Mouse (Mus musculus) embryonic facial prominence, embryonic 14.5 days (tissue): ENCODE measurements at regions not wholly inside any gene's neighbourhood (a gene's known extent, or its start where the extent isn't known, plus 50 kb on each side); places are given as distances from the start of the nearest gene placed in this dataset.
"Not testable (repeated sequence)": the region's sequence is repeated elsewhere in the genome, so short reads cannot be mapped to it uniquely, and the experiment has no call there.

Source experiments
- ATAC-seq: fragments of 200-750 bp; cut with Nextera tagmentation; 2 replicates; pipeline ENCODE4 v1.8.0; 2017; ENCODE audit warnings: low read depth, moderate number of reproducible peaks, moderate TSS enrichment
- DNase-seq: peaks from one replicate; pipeline ENCODE4 v3.0.0-alpha.2; 2015; ENCODE audit warnings: low spot score
- H3K27ac ChIP-seq: fragments of 300-500 bp; sonication (generic); replicated peaks from 2 replicates; pipeline ENCODE4 v1.5.1; 2014; ENCODE audit warnings: low read depth, mild to moderate bottlenecking, low read length, moderate library complexity
- H3K27me3 ChIP-seq: fragments of 300-500 bp; sonication (generic); replicated peaks from 2 replicates; pipeline ENCODE4 v1.6.1; 2014; ENCODE audit warnings: low read length; ENCODE audit not compliant: control insufficient read depth, insufficient read depth
- H3K36me3 ChIP-seq: fragments of 300-500 bp; sonication (generic); 2 replicates; pipeline ENCODE4 v1.6.1; 2014; ENCODE audit warnings: low read length, mixed read lengths; ENCODE audit not compliant: control insufficient read depth, insufficient read depth
- H3K4me1 ChIP-seq: fragments of 300-500 bp; sonication (generic); 2 replicates; pipeline ENCODE4 v1.6.1; 2014; ENCODE audit warnings: antibody characterized with exemption, low read length; ENCODE audit not compliant: control insufficient read depth, insufficient read depth
- H3K4me2 ChIP-seq: fragments of 300-500 bp; sonication (generic); 2 replicates; pipeline ENCODE4 v1.6.1; 2014; ENCODE audit warnings: low read depth, mild to moderate bottlenecking, low read length, moderate library complexity, mixed read lengths
- H3K4me3 ChIP-seq: fragments of 300-500 bp; sonication (generic); 2 replicates; pipeline ENCODE4 v1.5.1; 2014; ENCODE audit warnings: low read depth, mild to moderate bottlenecking, low read length
- H3K9ac ChIP-seq: fragments of 300-500 bp; sonication (generic); 2 replicates; pipeline ENCODE4 v1.6.1; 2014; ENCODE audit warnings: low read depth, mild to moderate bottlenecking, low read length, moderate library complexity, mixed read lengths
- H3K9me3 ChIP-seq: fragments of 300-500 bp; sonication (generic); 2 replicates; pipeline ENCODE4 v1.6.1; 2016; ENCODE audit warnings: low read length; ENCODE audit not compliant: control insufficient read depth
- WGBS: fragments of 180-500 bp; shearing (Covaris S2); extraction: QIAGEN DNeasy Blood & Tissue Kit; methylation state at CpG from one replicate; pipeline ENCODE4 v1.1.7; 2014; 5-methylcytosine and 5-hydroxymethylcytosine counted together

- Histone ChIP-seq H3K27ac (no peak overlapping the region), H3K36me3 (no peaks in the 10 kb centered on the region), H3K9me3 (no peaks in the 10 kb centered on the region), H3K27me3 (no peaks in the 10 kb centered on the region), H3K4me3 (no peak overlapping the region), H3K9ac (no peak overlapping the region), H3K4me1 (no peaks in the 10 kb centered on the region), H3K4me2 (no peak overlapping the region)
- DNase-seq (no peak), ATAC-seq (no peak)
- 91% methylated on average over 1 of the region's 1 CpGs for WGBS
Measured at GRCm38 (mm10) chr1:96626271-96626670, 245.7 kb downstream of the Slco4c1 start.

GRCm38 (mm10) chr1:96625326-96625725 lies 246.6 kb downstream of the Slco4c1 start:
- not testable (repeated sequence) for H3K9ac ChIP-seq, H3K4me1 ChIP-seq, ATAC-seq, H3K27ac ChIP-seq, H3K4me3 ChIP-seq, DNase-seq, H3K9me3 ChIP-seq, H3K4me2 ChIP-seq, H3K27me3 ChIP-seq, H3K36me3 ChIP-seq
- 80% methylated on average over 5 of the region's 5 CpGs for WGBS

GRCm38 (mm10) chr1:96596141-96596540 lies 275.8 kb downstream of the Slco4c1 start:
- no peak overlapping the region for H3K4me2 ChIP-seq
- no peaks in the 10 kb centered on the region for H3K9me3 ChIP-seq
- no peaks in the 10 kb centered on the region for H3K4me1 ChIP-seq
- no peak overlapping the region for H3K27ac ChIP-seq
- no peak overlapping the region for H3K9ac ChIP-seq
- 90% methylated on average over 3 of the region's 3 CpGs for WGBS
- ATAC-seq (no peak), DNase-seq (no peak)
- H3K27me3 ChIP-seq, result no peaks in the 10 kb centered on the region
- no peak overlapping the region for H3K4me3 ChIP-seq
- H3K36me3 ChIP-seq, result no peaks in the 10 kb centered on the region

- no peak for DNase-seq
- Histone ChIP-seq H3K36me3 (no peaks in the 10 kb centered on the region), H3K27ac (no peak overlapping the region), H3K4me3 (no peak overlapping the region), H3K9ac (no peak overlapping the region), H3K4me2 (no peak overlapping the region), H3K4me1 (no peaks in the 10 kb centered on the region), H3K9me3 (no peaks in the 10 kb centered on the region), H3K27me3 (no peaks in the 10 kb centered on the region)
- ATAC-seq, result no peak
Measured at GRCm38 (mm10) chr1:96569281-96569680, 302.7 kb downstream of the Slco4c1 start.

- no peak overlapping the region for H3K4me3 ChIP-seq
- DNase-seq, result no peak
- WGBS, result 78% methylated on average over 3 of the region's 3 CpGs
- no peaks in the 10 kb centered on the region for H3K27me3 ChIP-seq
- H3K9me3 ChIP-seq, result no peaks in the 10 kb centered on the region
- no peak overlapping the region for H3K4me2 ChIP-seq
- no peak overlapping the region for H3K27ac ChIP-seq
- no peaks in the 10 kb centered on the region for H3K36me3 ChIP-seq
- H3K9ac ChIP-seq, result no peak overlapping the region
- no peaks in the 10 kb centered on the region for H3K4me1 ChIP-seq
- no peak for ATAC-seq
Measured at GRCm38 (mm10) chr1:96563279-96563910, 308.6 kb downstream of the Slco4c1 start.

GRCm38 (mm10) chr1:96556258-96556657 lies 315.7 kb downstream of the Slco4c1 start:
- H3K27me3 ChIP-seq, result no peaks in the 10 kb centered on the region
- no peak overlapping the region for H3K4me2 ChIP-seq
- DNase-seq (no peak), ATAC-seq (no peak)
- no peak overlapping the region for H3K4me3 ChIP-seq
- no peaks in the 10 kb centered on the region for H3K4me1 ChIP-seq
- H3K36me3 ChIP-seq, result no peaks in the 10 kb centered on the region
- H3K9ac ChIP-seq, result no peak overlapping the region
- H3K9me3 ChIP-seq, result no peaks in the 10 kb centered on the region
- H3K27ac ChIP-seq, result no peak overlapping the region

GRCm38 (mm10) chr1:96519347-96519746 lies 352.6 kb downstream of the Slco4c1 start:
- no peaks in the 10 kb centered on the region for H3K27me3 ChIP-seq
- WGBS, result 82% methylated on average over 3 of the region's 3 CpGs
- H3K4me1 ChIP-seq, result no peaks in the 10 kb centered on the region
- H3K9ac ChIP-seq, result no peak overlapping the region
- no peaks in the 10 kb centered on the region for H3K36me3 ChIP-seq
- H3K9me3 ChIP-seq, result no peaks in the 10 kb centered on the region
- no peak overlapping the region for H3K27ac ChIP-seq
- no peak for ATAC-seq
- H3K4me2 ChIP-seq, result no peak overlapping the region
- no peak overlapping the region for H3K4me3 ChIP-seq
- DNase-seq, result no peak

- H3K9ac ChIP-seq, result no peak overlapping the region
- no peaks in the 10 kb centered on the region for H3K36me3 ChIP-seq
- ATAC-seq (no peak), DNase-seq (no peak)
- H3K4me2 ChIP-seq, result no peak overlapping the region
- no peaks in the 10 kb centered on the region for H3K27me3 ChIP-seq
- no peak overlapping the region for H3K27ac ChIP-seq
- H3K4me1 ChIP-seq, result no peaks in the 10 kb centered on the region
- no peaks in the 10 kb centered on the region for H3K9me3 ChIP-seq
- H3K4me3 ChIP-seq, result no peak overlapping the region
Measured at GRCm38 (mm10) chr1:96501007-96501406, 371.0 kb downstream of the Slco4c1 start.

GRCm38 (mm10) chr1:96482816-96483215 lies 389.2 kb downstream of the Slco4c1 start:
- Histone ChIP-seq H3K4me1 (no peaks in the 10 kb centered on the region), H3K9ac (no peak overlapping the region), H3K9me3 (no peaks in the 10 kb centered on the region), H3K27me3 (no peaks in the 10 kb centered on the region), H3K4me3 (no peak overlapping the region), H3K36me3 (no peaks in the 10 kb centered on the region), H3K27ac (no peak overlapping the region), H3K4me2 (no peak overlapping the region)
- 68% methylated on average over 1 of the region's 1 CpGs for WGBS
- ATAC-seq (no peak), DNase-seq (no peak)
